Mouse (Mus musculus): ENCODE measurements at regions not wholly inside any gene's neighbourhood (a gene's known extent, or its start where the extent isn't known, plus 50 kb on each side); places are given as distances from the start of the nearest gene placed in this dataset.
A peak's percentile ranks its signal among the peaks of the same experiment; 100 is the strongest.

DNA sequence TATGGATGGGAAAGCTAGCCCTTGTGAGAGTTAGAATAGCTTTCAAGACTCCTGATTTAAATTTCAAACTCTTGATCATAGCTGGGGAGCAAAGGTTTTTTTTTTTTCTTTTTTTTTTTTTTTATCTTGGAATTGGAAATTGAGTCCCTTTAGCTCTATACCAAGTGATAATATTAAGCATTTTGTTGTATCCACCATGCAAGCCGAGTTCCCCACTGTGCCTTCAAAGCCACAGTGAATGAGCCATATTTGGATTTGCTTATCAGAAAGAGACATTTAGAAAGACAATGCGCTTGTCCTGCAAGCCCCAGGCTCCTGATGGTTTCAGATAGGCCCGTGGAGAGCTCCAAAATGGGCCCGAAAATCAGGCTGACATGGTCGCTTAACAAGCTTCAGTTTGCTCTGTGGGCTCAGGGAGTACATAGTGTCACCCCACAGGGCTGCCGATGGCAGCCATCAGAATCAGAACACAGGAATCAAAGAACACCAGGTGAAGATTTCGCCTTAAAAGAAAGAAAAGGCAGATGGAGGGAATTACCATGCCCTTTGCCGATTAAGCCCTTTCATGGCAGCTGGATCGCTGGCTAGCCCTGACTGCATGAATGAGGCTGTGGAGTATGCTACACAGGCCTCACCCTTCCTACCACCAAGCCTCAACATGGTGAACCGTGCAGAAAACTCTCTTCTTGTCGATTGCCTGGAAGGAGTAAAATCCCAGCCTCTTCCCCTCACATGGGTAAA, 351.0 kb upstream of the Tenm3 start:
- Histone ChIP-seq H3K4me2 (no peak overlapping the region), H3K9ac (no peak overlapping the region), H3K27ac (no peak overlapping the region), H3K9me3 (replicated peaks) (no peaks in the 10 kb centered on the region), H3K4me3 (no peak overlapping the region), H3K36me3 (ENCODE audit: poor library complexity, severe bottlenecking) (no peaks in the 10 kb centered on the region), H3K27me3 (no peaks in the 10 kb centered on the region), H3K4me1 (peaks cover 10% of the 10 kb centered on the region)
- peak; percentile 41; the same call in 1 of the 2 replicates for ATAC-seq
- 47% methylated on average over 11 of the region's 11 CpGs for WGBS

DNA sequence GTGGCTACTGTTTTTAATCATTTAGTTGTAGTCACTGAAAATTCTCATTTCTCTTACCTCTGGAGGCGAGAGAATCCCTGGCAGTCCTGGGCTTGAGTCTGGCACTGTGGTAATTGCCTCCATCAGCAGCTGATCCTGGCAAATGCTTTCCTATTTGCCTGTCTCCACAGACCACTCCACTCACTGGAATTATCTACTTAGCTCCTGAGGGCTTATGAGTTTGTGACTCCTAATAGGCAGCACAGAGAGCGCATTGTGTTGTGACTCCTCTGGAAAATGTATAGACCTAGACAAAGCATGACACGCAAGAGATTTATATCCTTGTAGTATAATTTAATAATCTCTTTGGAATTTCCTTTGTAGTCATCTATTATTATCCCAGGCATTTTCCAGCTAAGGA, 343.1 kb upstream of the Tenm3 start:
- ATAC-seq = no peak
- Histone ChIP-seq H3K27ac (no peak overlapping the region), H3K4me1 (no peaks in the 10 kb centered on the region), H3K27me3 (no peaks in the 10 kb centered on the region), H3K4me3 (no peak overlapping the region), H3K4me2 (no peak overlapping the region), H3K36me3 (ENCODE audit: poor library complexity, severe bottlenecking) (no peaks in the 10 kb centered on the region), H3K9me3 (replicated peaks) (no peaks in the 10 kb centered on the region), H3K9ac (no peak overlapping the region)
- WGBS = 71% methylated on average over 3 of the region's 3 CpGs

DNA sequence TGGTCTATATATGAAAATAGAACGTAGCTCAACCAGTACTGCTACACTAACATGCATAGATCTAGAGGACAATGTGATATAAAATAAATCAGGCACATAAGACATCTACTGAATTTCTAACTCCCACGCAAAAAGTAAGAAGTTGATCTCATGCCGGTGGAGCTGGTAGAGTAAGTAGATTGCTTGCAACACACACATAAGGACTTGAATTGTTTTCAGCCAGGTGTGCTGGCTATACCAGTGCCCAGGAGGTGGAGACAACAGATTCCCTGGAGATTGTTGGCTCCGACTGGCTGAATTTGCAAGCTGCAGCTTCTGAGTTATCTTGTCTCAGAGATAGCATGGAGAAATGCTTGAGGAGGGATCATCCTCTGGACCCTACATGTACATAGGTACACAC, 331.6 kb upstream of the Tenm3 start:
- H3K9ac ChIP-seq = no peak overlapping the region
- H3K9me3 ChIP-seq (replicated peaks) = no peaks in the 10 kb centered on the region
- H3K4me1 ChIP-seq = no peaks in the 10 kb centered on the region
- H3K4me2 ChIP-seq = no peak overlapping the region
- H3K27me3 ChIP-seq = no peaks in the 10 kb centered on the region
- no peak for ATAC-seq
- no peaks in the 10 kb centered on the region for H3K36me3 ChIP-seq (ENCODE audit: poor library complexity, severe bottlenecking)
- H3K4me3 ChIP-seq = no peak overlapping the region
- 89% methylated on average over 4 of the region's 4 CpGs for WGBS
- H3K27ac ChIP-seq = no peak overlapping the region

DNA sequence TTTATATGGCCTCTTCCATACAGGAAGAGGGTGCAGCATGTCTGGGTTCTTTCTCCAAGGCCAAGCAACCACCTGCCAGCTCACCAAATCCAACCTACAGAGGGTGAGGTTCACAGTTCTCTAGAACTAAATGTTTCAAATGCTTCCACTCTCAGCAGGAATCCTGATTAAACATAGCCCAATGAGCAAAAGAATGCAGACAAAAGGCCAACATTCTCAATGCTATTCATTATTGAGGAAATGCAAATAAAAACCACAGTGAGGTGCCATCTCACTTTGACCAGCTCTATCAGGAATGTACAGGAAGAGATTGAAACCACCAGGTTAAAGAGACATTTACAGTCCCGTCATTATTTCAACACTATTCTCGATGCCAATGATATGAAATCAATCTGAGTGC, 331.2 kb upstream of the Tenm3 start:
- H3K27ac ChIP-seq = no peak overlapping the region
- no peaks in the 10 kb centered on the region for H3K4me1 ChIP-seq
- 80% methylated on average over 2 of the region's 2 CpGs for WGBS
- no peak overlapping the region for H3K4me2 ChIP-seq
- no peaks in the 10 kb centered on the region for H3K27me3 ChIP-seq
- H3K4me3 ChIP-seq = no peak overlapping the region
- H3K36me3 ChIP-seq (ENCODE audit: poor library complexity, severe bottlenecking) = no peaks in the 10 kb centered on the region
- ATAC-seq = no peak
- H3K9ac ChIP-seq = no peak overlapping the region
- no peaks in the 10 kb centered on the region for H3K9me3 ChIP-seq (replicated peaks)

DNA sequence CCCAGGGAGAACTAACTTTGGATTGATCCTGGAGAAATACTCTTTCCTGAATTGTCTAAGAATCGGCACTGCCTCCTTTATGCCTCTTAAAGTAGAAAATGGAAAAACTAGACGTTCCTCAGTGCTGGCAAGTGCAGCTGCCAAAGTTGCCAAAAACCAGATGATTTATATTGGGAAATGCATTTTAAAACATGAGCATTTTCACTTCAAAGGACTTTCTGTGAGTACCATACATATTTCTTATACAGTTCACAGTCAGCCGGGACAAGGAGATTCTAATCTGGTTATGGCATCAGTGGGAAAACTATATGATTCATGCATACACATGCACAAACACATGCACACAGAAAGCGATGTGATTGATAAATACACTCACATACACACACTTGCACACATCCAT, 315.6 kb upstream of the Tenm3 start:
- Histone ChIP-seq H3K9me3 (replicated peaks) (no peaks in the 10 kb centered on the region), H3K4me1 (no peaks in the 10 kb centered on the region), H3K36me3 (ENCODE audit: poor library complexity, severe bottlenecking) (no peaks in the 10 kb centered on the region), H3K9ac (no peak overlapping the region), H3K27ac (no peak overlapping the region), H3K27me3 (no peaks in the 10 kb centered on the region), H3K4me3 (no peak overlapping the region), H3K4me2 (no peak overlapping the region)
- 87% methylated on average over 4 of the region's 4 CpGs for WGBS
- no peak for ATAC-seq

DNA sequence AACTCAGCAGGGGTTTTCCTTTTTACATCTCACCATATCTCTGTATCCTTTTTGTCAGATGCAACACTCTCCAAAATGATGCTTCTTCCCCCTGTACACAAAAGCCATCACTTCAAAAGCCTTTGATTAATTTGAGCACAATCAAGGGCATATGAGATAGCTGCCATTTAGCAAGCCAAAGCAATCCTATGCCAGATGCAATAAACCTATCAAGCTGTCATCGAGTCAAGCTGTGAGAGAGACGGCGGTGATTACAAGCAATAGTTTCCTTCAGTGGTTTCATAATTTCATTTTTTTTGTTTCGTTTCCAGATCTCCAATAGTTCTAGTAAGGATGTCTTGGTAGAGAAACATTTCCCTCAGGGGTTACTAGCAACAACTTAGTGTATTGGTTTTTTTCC, 314.4 kb upstream of the Tenm3 start:
- Histone ChIP-seq H3K4me3 (no peak overlapping the region), H3K27me3 (no peaks in the 10 kb centered on the region), H3K9me3 (replicated peaks) (no peaks in the 10 kb centered on the region), H3K4me2 (no peak overlapping the region), H3K36me3 (ENCODE audit: poor library complexity, severe bottlenecking) (no peaks in the 10 kb centered on the region), H3K27ac (no peak overlapping the region), H3K4me1 (no peaks in the 10 kb centered on the region), H3K9ac (no peak overlapping the region)
- WGBS = 72% methylated on average over 4 of the region's 4 CpGs
- ATAC-seq = no peak

DNA sequence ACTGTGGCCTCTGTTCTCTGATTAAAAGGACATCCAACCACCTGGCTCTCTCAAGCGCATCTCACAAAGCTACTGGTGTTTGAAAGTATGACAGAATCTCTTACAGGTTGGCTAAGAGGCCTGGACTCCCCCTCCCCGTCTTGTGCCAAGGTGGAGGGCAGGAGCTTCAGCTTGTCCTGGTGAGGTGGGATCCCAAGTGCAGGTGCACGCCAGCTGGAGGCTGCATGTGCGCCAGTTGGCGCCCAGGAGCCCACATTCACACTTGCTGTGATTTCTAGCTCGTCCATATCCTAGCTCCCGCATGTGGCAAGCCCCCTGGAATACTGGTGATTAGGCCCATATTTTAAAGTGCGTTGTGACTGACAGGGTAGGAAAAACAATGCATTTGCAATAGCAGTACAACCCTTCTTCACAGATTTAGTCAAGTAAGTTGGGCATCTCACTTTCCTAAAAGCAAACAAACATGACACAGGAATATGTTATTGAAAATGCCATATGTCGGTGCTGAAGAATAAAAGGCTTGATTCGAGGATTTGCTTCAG, 292.8 kb upstream of the Tenm3 start:
- WGBS = 82% methylated on average over 10 of the region's 10 CpGs
- H3K9ac ChIP-seq = no peak overlapping the region

DNA sequence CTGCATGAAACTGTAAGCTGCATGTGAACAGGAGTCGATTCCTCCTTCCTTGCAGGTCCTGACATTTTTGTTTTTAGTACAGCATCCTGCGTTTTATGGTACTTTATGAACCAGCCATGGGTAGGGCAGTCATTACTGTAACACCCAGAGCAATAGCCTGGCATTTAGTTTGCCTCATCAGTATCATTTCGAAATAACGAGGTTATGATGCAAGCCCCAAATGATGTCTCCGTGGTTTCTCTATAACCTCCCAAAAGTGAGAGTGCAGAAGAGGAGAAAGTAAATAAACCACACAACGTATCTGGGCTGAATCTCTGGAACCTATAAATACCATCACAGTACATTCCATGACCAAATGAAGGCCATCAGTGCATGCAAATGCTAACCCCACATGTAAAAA, 265.3 kb upstream of the Tenm3 start:
- no peak for ATAC-seq

More for the DNA sequence above, 292.8 kb upstream of the Tenm3 start:
- Histone ChIP-seq H3K36me3 (ENCODE audit: poor library complexity, severe bottlenecking) (no peaks in the 10 kb centered on the region), H3K27me3 (no peaks in the 10 kb centered on the region), H3K4me1 (no peaks in the 10 kb centered on the region), H3K27ac (no peak overlapping the region), H3K4me3 (no peak overlapping the region), H3K4me2 (no peak overlapping the region), H3K9me3 (replicated peaks) (no peaks in the 10 kb centered on the region)
- peak; percentile 48; the same call in 1 of the 2 replicates for ATAC-seq

DNA sequence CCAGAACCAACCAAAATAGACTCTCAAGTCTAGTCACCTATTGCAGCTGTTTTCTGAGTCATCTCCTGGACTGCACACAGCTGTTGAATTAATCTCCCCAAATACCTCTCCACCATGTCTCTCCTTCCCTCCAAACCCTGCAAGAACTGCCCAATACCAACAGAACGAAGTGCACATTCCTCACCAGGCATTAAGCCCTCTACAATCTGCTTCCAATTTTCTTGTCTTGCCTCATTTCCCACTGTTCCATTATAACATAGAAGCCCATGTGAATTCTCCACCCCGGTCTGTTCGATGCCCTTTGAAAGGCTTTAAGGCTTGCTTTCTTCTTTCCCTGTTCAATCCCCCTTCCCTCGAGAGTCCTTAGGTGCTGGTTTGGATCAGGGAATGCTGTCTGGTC, 264.9 kb upstream of the Tenm3 start:
- ATAC-seq = no peak
- Histone ChIP-seq H3K9me3 (replicated peaks) (no peaks in the 10 kb centered on the region), H3K36me3 (ENCODE audit: poor library complexity, severe bottlenecking) (no peaks in the 10 kb centered on the region), H3K27me3 (no peaks in the 10 kb centered on the region), H3K4me3 (no peak overlapping the region), H3K4me2 (no peak overlapping the region), H3K9ac (no peak overlapping the region), H3K4me1 (no peaks in the 10 kb centered on the region), H3K27ac (no peak overlapping the region)
- WGBS = 58% methylated on average over 4 of the region's 4 CpGs

More for the DNA sequence above, 265.3 kb upstream of the Tenm3 start:
- 85% methylated on average over 6 of the region's 6 CpGs for WGBS
- H3K4me2 ChIP-seq = no peak overlapping the region
- H3K36me3 ChIP-seq (ENCODE audit: poor library complexity, severe bottlenecking) = no peaks in the 10 kb centered on the region
- H3K9ac ChIP-seq = no peak overlapping the region
- no peak overlapping the region for H3K27ac ChIP-seq
- H3K27me3 ChIP-seq = no peaks in the 10 kb centered on the region
- no peaks in the 10 kb centered on the region for H3K4me1 ChIP-seq
- no peak overlapping the region for H3K4me3 ChIP-seq
- no peaks in the 10 kb centered on the region for H3K9me3 ChIP-seq (replicated peaks)

DNA sequence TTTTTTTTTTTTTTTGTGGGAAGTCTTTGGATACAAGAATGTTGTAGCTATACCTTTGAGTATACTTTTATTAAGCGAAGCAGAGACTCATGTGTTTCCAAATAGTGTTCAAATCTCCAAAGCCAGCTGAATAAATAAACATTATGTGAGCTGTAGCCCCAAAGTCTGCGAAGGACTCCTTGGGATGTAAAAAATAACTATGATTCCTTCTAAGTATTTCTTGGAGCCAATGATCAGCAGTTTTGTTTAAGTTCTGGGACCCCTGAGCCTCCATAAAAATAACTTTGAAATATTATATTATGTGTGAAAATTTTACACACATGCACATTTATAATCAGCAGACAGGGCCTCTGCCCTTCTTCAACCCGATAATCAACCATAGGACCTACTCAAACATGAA, 262.8 kb upstream of the Tenm3 start:
- WGBS = 89% methylated on average over 3 of the region's 3 CpGs
- Histone ChIP-seq H3K27me3 (no peaks in the 10 kb centered on the region), H3K4me3 (no peak overlapping the region), H3K9me3 (replicated peaks) (no peaks in the 10 kb centered on the region), H3K36me3 (ENCODE audit: poor library complexity, severe bottlenecking) (no peaks in the 10 kb centered on the region), H3K4me2 (no peak overlapping the region), H3K27ac (no peak overlapping the region), H3K4me1 (no peaks in the 10 kb centered on the region), H3K9ac (no peak overlapping the region)
- no peak for ATAC-seq

DNA sequence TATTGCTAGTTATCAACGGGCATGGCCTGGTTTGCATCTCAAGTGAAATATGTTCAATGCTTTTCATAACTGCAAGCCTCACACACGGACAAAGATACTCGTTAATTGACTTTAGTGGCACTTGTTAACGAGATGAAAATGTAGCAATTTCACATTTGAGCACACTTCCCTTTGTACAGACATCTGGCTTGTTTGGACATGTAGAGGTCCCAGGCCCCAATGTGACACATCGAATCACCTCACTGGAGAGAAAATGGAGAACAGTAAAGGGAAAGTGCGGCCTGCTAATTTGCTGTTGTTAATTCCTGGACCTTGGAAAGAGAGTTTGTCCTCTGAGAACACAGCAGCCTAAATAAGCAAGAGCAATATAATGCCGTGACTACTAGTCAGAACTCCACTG, 257.4 kb upstream of the Tenm3 start:
- H3K36me3 ChIP-seq (ENCODE audit: poor library complexity, severe bottlenecking) = no peaks in the 10 kb centered on the region
- 47% methylated on average over 7 of the region's 7 CpGs for WGBS

DNA sequence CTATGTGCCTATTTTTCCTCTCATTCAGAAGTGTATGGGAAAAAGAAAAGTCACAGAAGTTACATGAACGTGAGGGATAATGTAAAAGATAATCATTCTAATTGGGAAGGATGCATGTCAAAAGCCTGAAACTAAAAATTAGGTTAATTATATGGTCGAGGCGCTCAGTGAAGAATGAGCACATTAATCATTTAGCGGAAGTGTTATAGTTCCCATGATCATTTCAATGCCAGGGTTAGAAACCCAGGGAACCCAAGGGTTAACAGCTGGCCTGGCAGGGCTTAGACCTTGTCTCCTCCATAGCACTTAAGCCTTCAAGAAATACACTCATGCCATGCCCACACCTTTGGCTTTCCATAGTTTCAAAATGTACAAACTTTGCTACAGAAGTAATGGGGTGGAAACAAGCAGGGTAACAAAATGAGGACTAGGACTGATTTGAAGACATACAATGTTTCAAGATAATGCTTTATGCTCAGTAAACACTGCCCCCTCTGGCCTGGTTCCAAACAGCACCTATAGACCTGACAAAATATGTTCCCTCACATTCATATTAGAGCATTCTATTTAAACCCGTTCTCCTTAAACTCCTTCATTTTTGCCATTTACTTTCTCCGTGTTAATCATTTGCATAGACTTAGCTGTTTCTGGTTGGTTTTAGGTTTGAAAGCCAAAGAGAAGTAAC, 240.6 kb upstream of the Tenm3 start:
- no peak for ATAC-seq
- H3K9ac ChIP-seq = no peak overlapping the region
- no peaks in the 10 kb centered on the region for H3K36me3 ChIP-seq (ENCODE audit: poor library complexity, severe bottlenecking)
- H3K27me3 ChIP-seq = no peaks in the 10 kb centered on the region
- no peaks in the 10 kb centered on the region for H3K4me1 ChIP-seq
- H3K27ac ChIP-seq = no peak overlapping the region
- no peaks in the 10 kb centered on the region for H3K9me3 ChIP-seq (replicated peaks)
- H3K4me3 ChIP-seq = no peak overlapping the region
- H3K4me2 ChIP-seq = no peak overlapping the region
- WGBS = 82% methylated on average over 6 of the region's 6 CpGs

More for the DNA sequence above, 257.4 kb upstream of the Tenm3 start:
- Histone ChIP-seq H3K4me1 (no peaks in the 10 kb centered on the region), H3K4me2 (no peak overlapping the region), H3K27me3 (no peaks in the 10 kb centered on the region), H3K9me3 (replicated peaks) (peaks cover 5% of the 10 kb centered on the region; the same call in 1 of the 2 replicates), H3K9ac (no peak overlapping the region), H3K4me3 (no peak overlapping the region), H3K27ac (no peak overlapping the region)
- no peak for ATAC-seq

All from forebrain, embryonic 13.5 days (tissue).